Mouse (Mus musculus) hindbrain, embryonic 11.5 days (tissue): ENCODE measurements at regions not wholly inside any gene's neighbourhood (a gene's known extent, or its start where the extent isn't known, plus 50 kb on each side); places are given as distances from the start of the nearest gene placed in this dataset.

Source experiments
- ATAC-seq: fragments of 200-750 bp; cut with Nextera tagmentation; 2 replicates; pipeline ENCODE4 v1.8.0; 2017; ENCODE audit warnings: mild to moderate bottlenecking, moderate TSS enrichment, moderate library complexity; ENCODE audit not compliant: low FRiP score
- DNase-seq: peaks from one replicate; pipeline ENCODE4 v3.0.0-alpha.2; 2015; ENCODE audit warnings: low spot score
- H3K27ac ChIP-seq: fragments of 300-500 bp; sonication (generic); 2 replicates; pipeline ENCODE4 v1.5.1; 2014; ENCODE audit warnings: mild to moderate bottlenecking, low read depth, low read length
- H3K27me3 ChIP-seq: fragments of 300-500 bp; sonication (generic); 2 replicates; pipeline ENCODE4 v1.6.1; 2014; ENCODE audit warnings: mild to moderate bottlenecking, low read length, moderate library complexity, mixed read lengths; ENCODE audit not compliant: control insufficient read depth, insufficient read depth
- H3K36me3 ChIP-seq: fragments of 300-500 bp; sonication (generic); 2 replicates; pipeline ENCODE4 v1.6.1; 2014; ENCODE audit warnings: mild to moderate bottlenecking, low read length, moderate library complexity, mixed read lengths; ENCODE audit not compliant: control insufficient read depth, insufficient read depth
- H3K4me1 ChIP-seq: fragments of 300-500 bp; sonication (generic); replicated peaks from 2 replicates; pipeline ENCODE4 v1.6.1; 2014; ENCODE audit warnings: low read length, mixed read lengths; ENCODE audit not compliant: control insufficient read depth, insufficient read depth
- H3K4me2 ChIP-seq: fragments of 300-500 bp; sonication (generic); replicated peaks from 2 replicates; pipeline ENCODE4 v1.6.1; 2014; ENCODE audit warnings: mild to moderate bottlenecking, low read depth, low read length
- H3K4me3 ChIP-seq: fragments of 300-500 bp; sonication (generic); 2 replicates; pipeline ENCODE4 v1.5.1; 2014; ENCODE audit warnings: low read depth, low read length
- H3K9ac ChIP-seq: fragments of 300-500 bp; sonication (generic); 2 replicates; pipeline ENCODE4 v1.6.1; 2014; ENCODE audit warnings: low read depth, low read length
- H3K9me3 ChIP-seq: fragments of 300-500 bp; sonication (generic); 2 replicates; pipeline ENCODE4 v1.6.1; 2016; ENCODE audit warnings: low read length; ENCODE audit not compliant: control insufficient read depth
- WGBS: fragments of 180-500 bp; shearing (Covaris S2); extraction: QIAGEN DNeasy Blood & Tissue Kit; methylation state at CpG from one replicate; pipeline ENCODE4 v1.1.7; 2014; 5-methylcytosine and 5-hydroxymethylcytosine counted together

GRCm38 (mm10) chr5:118841210-118842016, 280.9 kb downstream of the Med13l start:
- 88% methylated on average over 21 of the region's 21 CpGs for WGBS
- H3K9ac ChIP-seq = no peak overlapping the region
- no peak overlapping the region for H3K4me3 ChIP-seq
- no peaks in the 10 kb centered on the region for H3K27me3 ChIP-seq
- ATAC-seq (no peak), DNase-seq (no peak)
- no peaks in the 10 kb centered on the region for H3K9me3 ChIP-seq
- H3K4me2 ChIP-seq = no peak overlapping the region
- no peak overlapping the region for H3K27ac ChIP-seq
- H3K36me3 ChIP-seq = no peaks in the 10 kb centered on the region
- no peaks in the 10 kb centered on the region for H3K4me1 ChIP-seq

GRCm38 (mm10) chr5:118842017-118842396, 281.5 kb downstream of the Med13l start:
- no peak overlapping the region for H3K9ac ChIP-seq
- WGBS = 79% methylated on average over 10 of the region's 10 CpGs
- no peak for DNase-seq
- no peaks in the 10 kb centered on the region for H3K27me3 ChIP-seq
- no peak overlapping the region for H3K4me3 ChIP-seq
- H3K4me2 ChIP-seq = no peak overlapping the region
- no peak overlapping the region for H3K27ac ChIP-seq
- H3K36me3 ChIP-seq = no peaks in the 10 kb centered on the region
- ATAC-seq = no peak
- no peaks in the 10 kb centered on the region for H3K9me3 ChIP-seq
- no peaks in the 10 kb centered on the region for H3K4me1 ChIP-seq

GRCm38 (mm10) chr5:118857001-118857400, 296.5 kb downstream of the Med13l start:
- ATAC-seq = no peak
- 64% methylated on average over 12 of the region's 12 CpGs for WGBS
- H3K9ac ChIP-seq = no peak overlapping the region

GRCm38 (mm10) chr5:118861143-118861847, 300.8 kb downstream of the Med13l start:
- 88% methylated on average over 13 of the region's 13 CpGs for WGBS
- DNase-seq (no peak), ATAC-seq (no peak)
- H3K4me2 ChIP-seq = no peak overlapping the region
- H3K27ac ChIP-seq = no peak overlapping the region
- no peak overlapping the region for H3K4me3 ChIP-seq
- no peaks in the 10 kb centered on the region for H3K27me3 ChIP-seq
- no peaks in the 10 kb centered on the region for H3K4me1 ChIP-seq
- H3K36me3 ChIP-seq = no peaks in the 10 kb centered on the region
- no peaks in the 10 kb centered on the region for H3K9me3 ChIP-seq
- H3K9ac ChIP-seq = no peak overlapping the region

More at GRCm38 (mm10) chr5:118857001-118857400, 296.5 kb downstream of the Med13l start:
- Histone ChIP-seq H3K4me3 (no peak overlapping the region), H3K27ac (no peak overlapping the region), H3K36me3 (no peaks in the 10 kb centered on the region), H3K4me2 (no peak overlapping the region), H3K27me3 (no peaks in the 10 kb centered on the region), H3K9me3 (no peaks in the 10 kb centered on the region), H3K4me1 (no peaks in the 10 kb centered on the region)
- DNase-seq = no peak

GRCm38 (mm10) chr5:118867511-118867910, 307.0 kb downstream of the Med13l start:
- H3K27me3 ChIP-seq = no peaks in the 10 kb centered on the region
- WGBS = 91% methylated on average over 5 of the region's 5 CpGs

GRCm38 (mm10) chr5:118869330-118869729, 308.9 kb downstream of the Med13l start:
- H3K9me3 ChIP-seq = no peaks in the 10 kb centered on the region
- 84% methylated on average over 9 of the region's 9 CpGs for WGBS
- no peak overlapping the region for H3K4me2 ChIP-seq
- DNase-seq = no peak
- ATAC-seq = no peak
- no peak overlapping the region for H3K9ac ChIP-seq
- H3K4me3 ChIP-seq = no peak overlapping the region
- H3K27ac ChIP-seq = no peak overlapping the region
- H3K4me1 ChIP-seq = no peaks in the 10 kb centered on the region
- no peaks in the 10 kb centered on the region for H3K36me3 ChIP-seq
- 0 out of 2 replicates have a peak, but pooled peaks cover 3% of the 10 kb centered on the region for H3K27me3 ChIP-seq

More at GRCm38 (mm10) chr5:118867511-118867910, 307.0 kb downstream of the Med13l start:
- ATAC-seq (no peak), DNase-seq (no peak)
- no peak overlapping the region for H3K9ac ChIP-seq
- H3K9me3 ChIP-seq = no peaks in the 10 kb centered on the region
- no peaks in the 10 kb centered on the region for H3K4me1 ChIP-seq
- no peak overlapping the region for H3K4me2 ChIP-seq
- H3K36me3 ChIP-seq = no peaks in the 10 kb centered on the region
- no peak overlapping the region for H3K4me3 ChIP-seq
- H3K27ac ChIP-seq = no peak overlapping the region

GRCm38 (mm10) chr5:118873871-118874270, 313.4 kb downstream of the Med13l start:
- Histone ChIP-seq H3K9me3 (no peaks in the 10 kb centered on the region), H3K4me2 (no peak overlapping the region), H3K27ac (no peak overlapping the region), H3K27me3 (peaks cover 26% of the 10 kb centered on the region), H3K4me3 (no peak overlapping the region), H3K36me3 (no peaks in the 10 kb centered on the region), H3K4me1 (no peaks in the 10 kb centered on the region; the same call in 1 of the 2 replicates), H3K9ac (no peak overlapping the region)
- DNase-seq (no peak), ATAC-seq (no peak)
- WGBS = 52% methylated on average over 7 of the region's 7 CpGs

- WGBS = 70% methylated on average over 10 of the region's 10 CpGs
- H3K27ac ChIP-seq = no peak overlapping the region
- no peaks in the 10 kb centered on the region for H3K9me3 ChIP-seq
- no peak overlapping the region for H3K9ac ChIP-seq
- DNase-seq = no peak
- H3K27me3 ChIP-seq = peaks cover 32% of the 10 kb centered on the region
- H3K4me1 ChIP-seq = no peaks in the 10 kb centered on the region; the same call in 1 of the 2 replicates
- H3K36me3 ChIP-seq = no peaks in the 10 kb centered on the region
- no peak for ATAC-seq
- no peak overlapping the region for H3K4me3 ChIP-seq
- H3K4me2 ChIP-seq = no peak overlapping the region
Observed at GRCm38 (mm10) chr5:118875096-118875637, 314.7 kb downstream of the Med13l start.
